Mouse (Mus musculus) liver, embryonic 14.5 days (tissue): ENCODE measurements around the gene Gm10447. TPM values are rescaled to one million over a fixed set of nuclear protein-coding genes. Genes with fewer than 3 reads are reported as not detected.
A peak's percentile ranks its signal among the peaks of the same experiment; 100 is the strongest.

Experiments
- ATAC-seq: fragments of 200-750 bp; cut with Nextera tagmentation; 2 replicates; pipeline ENCODE4 v1.8.0; 2017; ENCODE audit warnings: moderate number of reproducible peaks, mild to moderate bottlenecking, moderate library complexity; ENCODE audit not compliant: insufficient read depth
- DNase-seq, 3 experiments: peaks; one replicate each; pipeline ENCODE4 v3.0.0-alpha.2; 2012 to 2013; ENCODE audit warnings: low read depth in 3 of 3, low spot score in 3 of 3
- H3K27ac ChIP-seq: fragments of 300-500 bp; sonication (generic); 2 replicates; pipeline ENCODE4 v1.5.1; 2014; ENCODE audit warnings: moderate library complexity, mild to moderate bottlenecking, control low read depth, inconsistent platforms
- H3K27me3 ChIP-seq: fragments of 300-500 bp; sonication (generic); 2 replicates; pipeline ENCODE4 v1.6.1; 2014; ENCODE audit warnings: mild to moderate bottlenecking, low read length, moderate library complexity; ENCODE audit not compliant: control insufficient read depth, insufficient read depth
- H3K36me3 ChIP-seq: fragments of 300-500 bp; sonication (generic); replicated peaks from 2 replicates; pipeline ENCODE4 v1.6.1; 2014; ENCODE audit warnings: low read depth; ENCODE audit not compliant: control insufficient read depth, insufficient read depth
- H3K4me1 ChIP-seq, 2 experiments: fragments of 200-500 bp in 1 of 2; fragments of 300-500 bp in 1 of 2; sonication (generic) in 1 of 2; replicated peaks; 2 replicates each; pipeline ENCODE4 v1.6.1; 2012 to 2014; ENCODE audit warnings: antibody characterized with exemption in 1 of 2, inconsistent platforms in 1 of 2, low read length in 1 of 2; ENCODE audit not compliant: control insufficient read depth in 2 of 2, insufficient read depth in 2 of 2
- H3K4me2 ChIP-seq: fragments of 300-500 bp; sonication (generic); 2 replicates; pipeline ENCODE4 v1.6.1; 2014; ENCODE audit warnings: low read depth, mild to moderate bottlenecking, control low read depth, moderate library complexity
- H3K4me3 ChIP-seq, 2 experiments: fragments of 200-500 bp in 1 of 2; fragments of 300-500 bp in 1 of 2; sonication (generic) in 1 of 2; 2 replicates each; pipeline ENCODE4 v1.5.1; 2012 to 2014; ENCODE audit warnings: low read depth in 2 of 2, low read length in 2 of 2, mild to moderate bottlenecking in 2 of 2, control low read depth in 1 of 2, inconsistent platforms in 1 of 2, moderate library complexity in 1 of 2; ENCODE audit not compliant: insufficient read depth in 1 of 2
- H3K9ac ChIP-seq: fragments of 300-500 bp; sonication (generic); replicated peaks from 2 replicates; pipeline ENCODE4 v1.6.1; 2014; ENCODE audit warnings: mild to moderate bottlenecking, control low read depth, moderate library complexity
- H3K9me3 ChIP-seq: fragments of 300-500 bp; sonication (generic); 2 replicates; pipeline ENCODE4 v1.6.1; 2016; ENCODE audit warnings: low read length, mixed read lengths; ENCODE audit not compliant: control insufficient read depth
- CTCF ChIP-seq: IDR thresholded peaks from 2 replicates; pipeline ENCODE4 v1.5.1; 2016; ENCODE audit warnings: antibody characterized with exemption, low read depth, control low read depth
- EP300 ChIP-seq: IDR thresholded peaks from 2 replicates; pipeline ENCODE4 v1.6.1; 2016; ENCODE audit warnings: antibody characterized with exemption, low read depth
- WGBS: fragments of 180-500 bp; shearing (Covaris S2); extraction: QIAGEN DNeasy Blood & Tissue Kit; methylation state at CpG from one replicate; pipeline ENCODE4 v1.1.7; 2014; ENCODE audit not compliant: insufficient replicate concordance; 5-methylcytosine and 5-hydroxymethylcytosine counted together
- polyA plus RNA-seq, 2 experiments: library from polyadenylated mRNA; depleted of rRNA in 1 of 2; stranded (reverse) in 1 of 2; unstranded in 1 of 2; fragments of >200 nt; fragmentation: Nextera tagmentation in 1 of 2; extraction: Ambion mirVana in 1 of 2; gene quantifications; 2 replicates each; pipeline versions ENCODE4 v1.2.1 to v1.2.3; 2012 to 2014

Gm10447 gene
- polyA plus RNA-seq, 2 experiments: 0.19 TPM; not detected in 1

GRCm38 (mm10) chr11:53502039-53502765 is 45.3 kb upstream of the Gm10447 start:
- H3K9me3 ChIP-seq: no peaks in the 10 kb centered on the region
- no peak for DNase-seq
- H3K27ac ChIP-seq: no peak overlapping the region
- peaks cover 3% of the 10 kb centered on the region; the same call in 1 of the 2 replicates for H3K27me3 ChIP-seq
- H3K4me2 ChIP-seq: no peak overlapping the region
- TF ChIP-seq CTCF (peak; percentile 58), EP300 (no peak)
- no peak for ATAC-seq
- H3K4me1 ChIP-seq: peaks cover 0 to 7% of the 10 kb centered on the region in 2 experiments; a peak in 2 of 4 replicates
- 42% methylated on average over 8 of the region's 8 CpGs for WGBS
- no peak overlapping the region for H3K9ac ChIP-seq
- H3K36me3 ChIP-seq: no peaks in the 10 kb centered on the region
- H3K4me3 ChIP-seq: no peak overlapping the region

- 11% methylated on average over 11 of the region's 11 CpGs for WGBS
- no peak for ATAC-seq
- Histone ChIP-seq H3K4me3 (no peak overlapping the region), H3K27me3 (peaks cover 3% of the 10 kb centered on the region; the same call in 1 of the 2 replicates), H3K9me3 (no peaks in the 10 kb centered on the region), H3K36me3 (no peaks in the 10 kb centered on the region), H3K9ac (no peak overlapping the region), H3K4me1 (peaks cover 0 to 7% of the 10 kb centered on the region in 2 experiments; a peak in 2 of 4 replicates), H3K27ac (no peak overlapping the region), H3K4me2 (no peak overlapping the region)
- DNase-seq: no peak
- no peak for TF ChIP-seq CTCF
- no peak for TF ChIP-seq EP300
Observed at GRCm38 (mm10) chr11:53500569-53500968, 43.7 kb upstream of the Gm10447 start.

DNA sequence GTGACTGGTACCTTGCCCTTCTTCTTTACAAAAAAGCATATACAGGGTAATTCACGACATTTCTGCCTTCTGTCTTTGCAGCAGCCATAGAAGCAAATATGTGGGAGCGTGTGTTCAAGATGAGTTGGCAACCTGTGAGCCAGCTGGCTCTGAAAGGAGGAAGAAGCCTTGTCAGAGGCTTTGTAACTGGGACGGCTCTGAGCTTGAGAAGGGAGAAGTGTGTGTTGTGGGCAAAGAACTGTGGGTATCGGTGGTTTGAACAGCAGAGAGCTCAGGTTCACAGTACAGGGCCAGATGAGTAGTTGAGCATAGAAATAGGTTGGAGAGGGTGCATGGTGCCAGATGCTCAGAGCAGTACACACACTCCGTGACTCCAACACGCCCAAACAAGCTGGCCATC is 40.0 kb upstream of the Gm10447 start:
- Histone ChIP-seq H3K4me3 (no peak overlapping the region), H3K9ac (no peak overlapping the region), H3K4me2 (no peak overlapping the region), H3K9me3 (no peaks in the 10 kb centered on the region), H3K36me3 (no peaks in the 10 kb centered on the region), H3K4me1 (peaks cover under 1 to 9% of the 10 kb centered on the region in 2 experiments; a peak in 2 of 4 replicates), H3K27me3 (peaks cover 3% of the 10 kb centered on the region; the same call in 1 of the 2 replicates), H3K27ac (no peak overlapping the region)
- DNase-seq: no peak
- no peak for ATAC-seq
- TF ChIP-seq EP300 (no peak), CTCF (no peak)
- 37% methylated on average over 6 of the region's 6 CpGs for whole genome bisulfite sequencing

GRCm38 (mm10) chr11:53495417-53495816 is 38.5 kb upstream of the Gm10447 start:
- DNase-seq (no peak), ATAC-seq (no peak)
- Histone ChIP-seq H3K9me3 (no peaks in the 10 kb centered on the region), H3K27ac (no peak overlapping the region), H3K4me1 (peaks cover 2 to 5% of the 10 kb centered on the region in 2 experiments; a peak in 2 of 4 replicates), H3K9ac (no peak overlapping the region), H3K27me3 (no peaks in the 10 kb centered on the region), H3K4me3 (no peak overlapping the region), H3K36me3 (no peaks in the 10 kb centered on the region), H3K4me2 (no peak overlapping the region)
- TF ChIP-seq EP300: no peak
- TF ChIP-seq CTCF: no peak
- WGBS: 54% methylated on average over 6 of the region's 6 CpGs

DNA sequence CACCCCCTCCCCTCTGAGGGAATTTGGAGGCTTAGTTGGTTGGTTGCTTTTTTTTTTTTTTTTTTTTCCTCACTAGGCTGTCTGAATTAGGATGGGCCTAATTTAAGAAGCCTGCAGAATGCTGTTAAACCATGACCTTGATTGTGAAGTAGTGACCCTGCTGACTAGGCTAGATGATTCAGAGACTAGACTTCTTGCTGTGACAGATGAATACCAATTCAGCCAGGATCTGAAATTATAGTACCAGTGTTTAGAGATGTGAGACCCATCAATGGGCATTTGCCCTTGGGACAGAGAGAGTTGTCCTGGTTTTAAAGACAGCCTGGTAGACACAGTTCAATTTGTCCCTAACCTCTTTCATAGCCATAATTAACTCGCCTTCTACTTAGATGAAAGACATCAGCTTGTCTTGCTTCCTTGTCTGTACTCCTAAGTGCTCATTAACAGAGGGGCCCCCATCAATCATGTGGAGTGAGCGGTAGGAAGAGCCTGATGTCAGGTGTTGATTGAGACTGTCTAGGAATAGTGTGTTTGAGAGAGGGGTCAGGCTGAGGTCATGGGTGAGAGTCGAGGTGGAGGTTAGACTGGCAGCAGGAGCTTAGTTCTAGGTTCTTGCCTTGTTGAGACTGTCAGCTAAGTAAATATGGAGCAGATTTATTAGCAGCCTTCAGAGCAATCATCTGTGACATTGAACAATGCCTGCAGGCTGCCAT is 36.5 kb upstream of the Gm10447 start:
- TF ChIP-seq CTCF (no peak), EP300 (no peak)
- 50% methylated on average over 3 of the region's 3 CpGs for WGBS
- Histone ChIP-seq H3K4me1 (peaks cover 2 to 5% of the 10 kb centered on the region in 2 experiments; a peak in 2 of 4 replicates), H3K27ac (no peak overlapping the region), H3K36me3 (no peaks in the 10 kb centered on the region), H3K9me3 (no peaks in the 10 kb centered on the region; the same call in 1 of the 2 replicates), H3K4me3 (no peak overlapping the region), H3K9ac (no peak overlapping the region), H3K4me2 (no peak overlapping the region), H3K27me3 (no peaks in the 10 kb centered on the region)
- ATAC-seq (no peak), DNase-seq (no peak)
